Comparison of ENCODE assay signal across 10 mouse cellular contexts in the genomic region with DNA sequence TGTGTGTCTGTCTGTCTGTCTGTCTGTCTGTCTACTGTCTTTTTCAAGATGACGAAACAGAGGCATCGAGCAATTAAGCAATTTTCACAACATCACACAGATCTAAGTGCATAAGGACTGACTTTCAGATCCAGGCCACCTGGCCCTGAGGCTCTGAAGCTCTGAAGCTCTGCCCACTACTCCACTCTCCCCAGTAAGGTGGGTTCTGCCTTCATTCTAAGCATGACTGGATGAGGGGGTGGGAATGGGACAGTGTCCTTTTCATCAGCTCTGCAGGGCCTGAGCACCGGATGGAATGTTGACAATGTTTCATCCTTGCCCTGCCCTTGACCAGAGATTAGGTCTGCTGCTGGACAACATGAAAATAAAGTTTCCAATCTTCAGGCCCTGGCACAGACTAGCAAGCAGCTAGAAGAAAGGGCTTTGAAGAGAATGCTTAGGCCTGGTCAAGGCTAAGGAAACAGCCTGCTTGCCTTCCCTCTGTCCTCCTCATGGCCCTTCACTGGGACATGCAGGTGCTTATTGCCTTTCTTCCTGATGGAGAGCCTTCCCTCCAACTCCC.
"Had no signal": no experiment of that assay in that cellular context is flagged by ENCODE, and none has a peak within 500 bp of the region (broad histone marks: within the 10 kb centered on the region; RNA-seq: fewer than 3 reads in every experiment).

No protein-coding gene starts in this region.

- H3K9ac ChIP-seq: limb, embryonic 15.5 days; liver, embryonic 13.5 days; midbrain, embryonic 12.5 days had no signal

- ATAC-seq: midbrain, embryonic 16.5 days had no signal

- H3K27ac ChIP-seq: limb, embryonic 15.5 days; liver, embryonic 13.5 days; midbrain, embryonic 12.5 days; stomach, postnatal 0 days had no signal

- DNase-seq: kidney, adult 18-20 months; layer of hippocampus, adult 9-11 months; layer of hippocampus, postnatal 36 days; liver, embryonic 13.5 days; lung, adult 18-20 months; thymus, postnatal 36 days had no signal

- H3K9me3 ChIP-seq: limb, embryonic 15.5 days; liver, embryonic 13.5 days had no signal

- H3K4me2 ChIP-seq: limb, embryonic 15.5 days; liver, embryonic 13.5 days; midbrain, embryonic 12.5 days had no signal

- H3K36me3 ChIP-seq: limb, embryonic 15.5 days; liver, embryonic 13.5 days; midbrain, embryonic 12.5 days had no signal

- H3K4me3 ChIP-seq: limb, embryonic 15.5 days; liver, embryonic 13.5 days; midbrain, embryonic 12.5 days had no signal
